Mouse (Mus musculus): Measurements from ENCODE around the gene Ggct. TPM values are rescaled to one million over a fixed set of nuclear protein-coding genes. Genes with fewer than 3 reads are reported as not detected.
"Not testable (repeated sequence)": the region's sequence is repeated elsewhere in the genome, so short reads cannot be mapped to it uniquely, and the experiment has no call there.

Gene Ggct
- polyA plus RNA-seq, 1 experiment from 2014 or later, result 11.1 TPM

- no peaks in the 10 kb centered on the region for H3K4me1 ChIP-seq (replicated peaks)
Observed at GRCm38 (mm10) chr6:54957655-54958054, 35.1 kb downstream of the Ggct start.

GRCm38 (mm10) chr6:54956425-54956824 is 36.3 kb downstream of the Ggct start:
- peaks cover 5% of the 10 kb centered on the region; the same call in 1 of the 2 replicates for H3K9me3 ChIP-seq
- WGBS, result 91% methylated on average over 1 of the region's 1 CpGs

More at GRCm38 (mm10) chr6:54957655-54958054, 35.1 kb downstream of the Ggct start:
- H3K27ac ChIP-seq, result no peak overlapping the region
- no peaks in the 10 kb centered on the region for H3K27me3 ChIP-seq (ENCODE audit: insufficient read depth, poor library complexity, severe bottlenecking)
- 88% methylated on average over 8 of the region's 8 CpGs for WGBS
- H3K4me3 ChIP-seq, result no peak overlapping the region
- H3K36me3 ChIP-seq, result no peaks in the 10 kb centered on the region
- DNase-seq (ENCODE audit: low spot score), result no peak
- peaks cover 1% of the 10 kb centered on the region; the same call in 1 of the 2 replicates for H3K9me3 ChIP-seq

GRCm38 (mm10) chr6:54955949-54956348 is 36.8 kb downstream of the Ggct start:
- no peak overlapping the region for H3K4me3 ChIP-seq
- H3K27ac ChIP-seq, result no peak overlapping the region
- H3K36me3 ChIP-seq, result no peaks in the 10 kb centered on the region
- no peaks in the 10 kb centered on the region for H3K4me1 ChIP-seq (replicated peaks)
- no peak for DNase-seq (ENCODE audit: low spot score)
- H3K27me3 ChIP-seq (ENCODE audit: insufficient read depth, poor library complexity, severe bottlenecking), result no peaks in the 10 kb centered on the region
- H3K9me3 ChIP-seq, result peaks cover 5% of the 10 kb centered on the region; the same call in 1 of the 2 replicates

More at GRCm38 (mm10) chr6:54956425-54956824, 36.3 kb downstream of the Ggct start:
- DNase-seq (ENCODE audit: low spot score), result no peak
- no peaks in the 10 kb centered on the region for H3K4me1 ChIP-seq (replicated peaks)
- H3K36me3 ChIP-seq, result no peaks in the 10 kb centered on the region
- H3K27me3 ChIP-seq (ENCODE audit: insufficient read depth, poor library complexity, severe bottlenecking), result no peaks in the 10 kb centered on the region
- H3K4me3 ChIP-seq, result no peak overlapping the region
- no peak overlapping the region for H3K27ac ChIP-seq

- H3K36me3 ChIP-seq, result no peaks in the 10 kb centered on the region
Observed at GRCm38 (mm10) chr6:54954659-54955414, 37.9 kb downstream of the Ggct start.

GRCm38 (mm10) chr6:54953399-54953798 is 39.4 kb downstream of the Ggct start:
- H3K36me3 ChIP-seq; H3K27me3 ChIP-seq (ENCODE audit: insufficient read depth, poor library complexity, severe bottlenecking); H3K27ac ChIP-seq; DNase-seq (ENCODE audit: low spot score); H3K4me1 ChIP-seq (replicated peaks); H3K4me3 ChIP-seq; H3K9me3 ChIP-seq: not testable (repeated sequence)
- 82% methylated on average over 4 of the region's 4 CpGs for WGBS

More at GRCm38 (mm10) chr6:54954659-54955414, 37.9 kb downstream of the Ggct start:
- no peak overlapping the region for H3K4me3 ChIP-seq
- H3K27ac ChIP-seq, result no peak overlapping the region
- H3K9me3 ChIP-seq, result peaks cover 5% of the 10 kb centered on the region; the same call in 1 of the 2 replicates
- no peaks in the 10 kb centered on the region for H3K4me1 ChIP-seq (replicated peaks)
- WGBS, result 89% methylated on average over 10 of the region's 10 CpGs
- no peaks in the 10 kb centered on the region for H3K27me3 ChIP-seq (ENCODE audit: insufficient read depth, poor library complexity, severe bottlenecking)
- no peak for DNase-seq (ENCODE audit: low spot score)

GRCm38 (mm10) chr6:54952542-54952941 is 40.2 kb downstream of the Ggct start:
- Histone ChIP-seq H3K27ac (no peak overlapping the region), H3K27me3 (ENCODE audit: insufficient read depth, poor library complexity, severe bottlenecking) (no peaks in the 10 kb centered on the region), H3K4me3 (no peak overlapping the region), H3K4me1 (replicated peaks) (no peaks in the 10 kb centered on the region), H3K9me3 (peaks cover 5% of the 10 kb centered on the region; the same call in 1 of the 2 replicates), H3K36me3 (no peaks in the 10 kb centered on the region)
- WGBS, result 90% methylated on average over 3 of the region's 3 CpGs
- no peak for DNase-seq (ENCODE audit: low spot score)

- peaks cover 18% of the 10 kb centered on the region for H3K27me3 ChIP-seq (ENCODE audit: insufficient read depth, poor library complexity, severe bottlenecking)
- WGBS, result 87% methylated on average over 5 of the region's 5 CpGs
- H3K4me1 ChIP-seq (replicated peaks), result peaks cover 11% of the 10 kb centered on the region
- H3K27ac ChIP-seq, result no peak overlapping the region
- H3K4me3 ChIP-seq, result no peak overlapping the region
- no peaks in the 10 kb centered on the region for H3K36me3 ChIP-seq
- H3K9me3 ChIP-seq, result peaks cover 5% of the 10 kb centered on the region; the same call in 1 of the 2 replicates
- DNase-seq (ENCODE audit: low spot score), result no peak
Observed at GRCm38 (mm10) chr6:54948682-54949081, 44.1 kb downstream of the Ggct start.

- Histone ChIP-seq H3K27ac (no peak overlapping the region), H3K4me3 (no peak overlapping the region), H3K36me3 (no peaks in the 10 kb centered on the region), H3K27me3 (ENCODE audit: insufficient read depth, poor library complexity, severe bottlenecking) (peaks cover 36% of the 10 kb centered on the region), H3K9me3 (no peaks in the 10 kb centered on the region), H3K4me1 (replicated peaks) (peaks cover 18% of the 10 kb centered on the region)
- WGBS, result 81% methylated on average over 4 of the region's 4 CpGs
- DNase-seq (ENCODE audit: low spot score), result no peak
Observed at GRCm38 (mm10) chr6:54946241-54946953, 46.4 kb downstream of the Ggct start.

- WGBS, result 77% methylated on average over 16 of the region's 16 CpGs
- DNase-seq (ENCODE audit: low spot score), result peak; percentile 9
- H3K9me3 ChIP-seq, result no peaks in the 10 kb centered on the region
- no peaks in the 10 kb centered on the region for H3K36me3 ChIP-seq
- 0 out of 2 replicates have a peak overlapping the region, but pooled peaks have one; percentile 4 for H3K27ac ChIP-seq
- H3K4me1 ChIP-seq (replicated peaks), result peaks cover 28% of the 10 kb centered on the region
- H3K4me3 ChIP-seq, result no peak overlapping the region
- H3K27me3 ChIP-seq (ENCODE audit: insufficient read depth, poor library complexity, severe bottlenecking), result peaks cover 36% of the 10 kb centered on the region
Observed at GRCm38 (mm10) chr6:54944551-54944950, 48.2 kb downstream of the Ggct start.

GRCm38 (mm10) chr6:54943753-54944152 is 49.0 kb downstream of the Ggct start:
- peaks cover 36% of the 10 kb centered on the region for H3K27me3 ChIP-seq (ENCODE audit: insufficient read depth, poor library complexity, severe bottlenecking)
- 49% methylated on average over 24 of the region's 24 CpGs for WGBS
- peaks cover 28% of the 10 kb centered on the region for H3K4me1 ChIP-seq (replicated peaks)
- H3K4me3 ChIP-seq, result no peak overlapping the region; the same call in 1 of the 2 replicates
- H3K27ac ChIP-seq, result 0 out of 2 replicates have a peak overlapping the region, but pooled peaks have one; percentile 5
- no peaks in the 10 kb centered on the region for H3K36me3 ChIP-seq
- no peaks in the 10 kb centered on the region for H3K9me3 ChIP-seq
- peak; percentile 15 for DNase-seq (ENCODE audit: low spot score)

GRCm38 (mm10) chr6:54943292-54943691 is 49.5 kb downstream of the Ggct start:
- no peak for DNase-seq (ENCODE audit: low spot score)
- no peaks in the 10 kb centered on the region for H3K9me3 ChIP-seq
- peaks cover 28% of the 10 kb centered on the region for H3K4me1 ChIP-seq (replicated peaks)
- H3K36me3 ChIP-seq, result no peaks in the 10 kb centered on the region
- H3K4me3 ChIP-seq, result no peak overlapping the region
- H3K27ac ChIP-seq, result no peak overlapping the region
- H3K27me3 ChIP-seq (ENCODE audit: insufficient read depth, poor library complexity, severe bottlenecking), result peaks cover 36% of the 10 kb centered on the region
- WGBS, result 79% methylated on average over 16 of the region's 16 CpGs

- WGBS, result 94% methylated on average over 6 of the region's 6 CpGs
- H3K36me3 ChIP-seq, result no peaks in the 10 kb centered on the region
- no peak for DNase-seq (ENCODE audit: low spot score)
Observed at GRCm38 (mm10) chr6:54941149-54941548, 51.6 kb downstream of the Ggct start.

GRCm38 (mm10) chr6:54940126-54940525 is 52.6 kb downstream of the Ggct start:
- H3K36me3 ChIP-seq, result no peaks in the 10 kb centered on the region
- no peak for DNase-seq (ENCODE audit: low spot score)
- no peak overlapping the region for H3K27ac ChIP-seq
- H3K4me3 ChIP-seq, result no peak overlapping the region
- H3K4me1 ChIP-seq (replicated peaks), result peaks cover 28% of the 10 kb centered on the region
- WGBS, result 88% methylated on average over 7 of the region's 7 CpGs
- no peaks in the 10 kb centered on the region for H3K9me3 ChIP-seq
- H3K27me3 ChIP-seq (ENCODE audit: insufficient read depth, poor library complexity, severe bottlenecking), result peaks cover 33% of the 10 kb centered on the region

More at GRCm38 (mm10) chr6:54941149-54941548, 51.6 kb downstream of the Ggct start:
- Histone ChIP-seq H3K27me3 (ENCODE audit: insufficient read depth, poor library complexity, severe bottlenecking) (peaks cover 36% of the 10 kb centered on the region), H3K9me3 (no peaks in the 10 kb centered on the region), H3K4me1 (replicated peaks) (peaks cover 28% of the 10 kb centered on the region), H3K4me3 (no peak overlapping the region), H3K27ac (no peak overlapping the region)

Measured in hindbrain, embryonic 10.5 days (tissue).